Mouse (Mus musculus) brain, embryonic 14.5 days (tissue): Measurements from ENCODE around the gene Olfr559. TPM values are rescaled to one million over a fixed set of nuclear protein-coding genes. Genes with fewer than 3 reads are reported as not detected.

Experiments
- DNase-seq: peaks from one replicate; pipeline ENCODE4 v3.0.0-alpha.2; 2011; ENCODE audit warnings: low read depth
- CTCF ChIP-seq: fragments of 200-500 bp; IDR thresholded peaks from 2 replicates; pipeline ENCODE4 v1.5.1; 2012; ENCODE audit warnings: inconsistent platforms, mild to moderate bottlenecking, moderate library complexity, borderline replicate concordance; ENCODE audit not compliant: insufficient read depth, insufficient read length; ENCODE audit errors: extremely low read depth
- POLR2A ChIP-seq: fragments of 200-500 bp; IDR thresholded peaks from 2 replicates; pipeline ENCODE4 v1.6.1; 2012; ENCODE audit warnings: mild to moderate bottlenecking, inconsistent platforms, borderline replicate concordance; ENCODE audit not compliant: poor library complexity, insufficient read depth, insufficient read length, severe bottlenecking; ENCODE audit errors: extremely low read depth
- polyA plus RNA-seq: library from polyadenylated mRNA; depleted of rRNA; stranded (reverse); fragments of >200 nt; gene quantifications from 2 replicates; pipeline ENCODE4 v1.2.3, GENCODE M21; 2012; rRNA removed

Gene Olfr559
- polyA plus RNA-seq = not detected in 2 replicates

GRCm38 (mm10) chr7:102727391-102727790 lies at the start of gene Olfr559:
Gene Olfr559, minus strand, starts transcription at chr7:102727491.
- no peak for DNase-seq
- TF ChIP-seq CTCF (no peak), POLR2A (no peak)

GRCm38 (mm10) chr7:102770921-102771320 lies 43.6 kb upstream of the Olfr559 start, which contains the start of gene Olfr561:
Gene Olfr561, plus strand, starts transcription at chr7:102771221.
- TF ChIP-seq CTCF = no peak
- no peak for TF ChIP-seq POLR2A
- no peak for DNase-seq

GRCm38 (mm10) chr7:102759266-102759665 lies 32.0 kb upstream of the Olfr559 start, which contains the start of the genes Olfr560 and Olfr78:
Gene Olfr560, minus strand, starts transcription at chr7:102759366.
Gene Olfr78, minus strand, starts transcription at chr7:102759471.
- TF ChIP-seq POLR2A (no peak), CTCF (no peak)
- DNase-seq = no peak

- no peak for DNase-seq
- TF ChIP-seq CTCF = no peak; the same call in 1 of the 2 replicates
- no peak for TF ChIP-seq POLR2A
Measured at GRCm38 (mm10) chr7:102752086-102752485, 24.8 kb upstream of the Olfr559 start.

GRCm38 (mm10) chr7:102737705-102738104 lies 10.4 kb upstream of the Olfr559 start:
- DNase-seq = no peak
- TF ChIP-seq POLR2A (no peak), CTCF (no peak)

- TF ChIP-seq CTCF (no peak), POLR2A (no peak)
- DNase-seq = no peak
Measured at GRCm38 (mm10) chr7:102733793-102734192, 6.5 kb upstream of the Olfr559 start.

- no peak for DNase-seq
- no peak for TF ChIP-seq CTCF
- no peak for TF ChIP-seq POLR2A
Measured at GRCm38 (mm10) chr7:102718970-102719369, 8.3 kb downstream of the Olfr559 start, which contains the start of gene Olfr33. Gene Olfr33, minus strand, starts transcription at chr7:102719070.

GRCm38 (mm10) chr7:102701915-102702314 lies 25.4 kb downstream of the Olfr559 start, which contains the start of gene Olfr558:
Gene Olfr558, plus strand, starts transcription at chr7:102702215.
- DNase-seq = no peak
- TF ChIP-seq POLR2A = no peak
- TF ChIP-seq CTCF = no peak

GRCm38 (mm10) chr7:102698461-102698860 lies 28.8 kb downstream of the Olfr559 start:
- TF ChIP-seq POLR2A = no peak
- TF ChIP-seq CTCF = no peak
- DNase-seq = no peak

- TF ChIP-seq POLR2A (no peak), CTCF (peak; percentile 82; the same call in 1 of the 2 replicates)
Measured at GRCm38 (mm10) chr7:102695358-102696125, 31.7 kb downstream of the Olfr559 start, which contains the start of gene Olfr557. Gene Olfr557, plus strand, starts transcription at chr7:102695910.

GRCm38 (mm10) chr7:102686944-102687501 lies 40.3 kb downstream of the Olfr559 start, which contains the start of gene Trim68:
Gene Trim68, minus strand, starts transcription at chr7:102687327.
- DNase-seq = peak; percentile 95
- TF ChIP-seq POLR2A (peak; percentile 36; the same call in 1 of the 2 replicates), CTCF (no peak)

More at GRCm38 (mm10) chr7:102695358-102696125, 31.7 kb downstream of the Olfr559 start, which contains the start of gene Olfr557:
- DNase-seq = peak; percentile 48
